In the genomic region with DNA sequence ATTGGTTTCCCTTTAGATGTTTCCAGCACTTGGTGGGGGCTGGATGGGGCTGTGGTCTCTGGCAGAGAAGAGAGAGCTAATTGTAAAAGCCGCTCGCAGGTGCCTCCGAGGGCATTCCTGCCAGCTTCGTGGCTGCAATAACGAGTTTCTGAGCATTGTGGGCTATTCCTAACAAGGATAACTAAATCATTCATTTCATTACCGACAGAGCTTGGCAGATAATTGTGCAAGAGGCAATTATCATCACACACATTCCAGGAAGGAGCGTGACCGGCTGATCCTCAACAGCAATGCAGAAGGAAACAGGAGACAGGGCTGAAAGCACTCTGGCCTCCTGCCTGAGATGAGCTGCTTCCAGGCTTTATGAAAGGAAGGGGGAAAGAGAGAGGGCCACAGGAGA, we compare ENCODE assay signal across 10 mouse cellular contexts. TPM values are rescaled to one million over a fixed set of nuclear protein-coding genes. Genes with fewer than 3 reads are reported as not detected.
DNase-seq lines count a peak whose midpoint lies in the region; ATAC-seq lines count a peak whose summit lies in the region.
"Had no signal": no experiment of that assay in that cellular context is flagged by ENCODE, and none has a peak within 500 bp of the region (broad histone marks: within the 10 kb centered on the region; RNA-seq: fewer than 3 reads in every experiment).

No protein-coding gene starts in this region.

- no peaks in the 10 kb centered on the region for H3K36me3 ChIP-seq in heart, embryonic 12.5 days
- H3K36me3 ChIP-seq in hindbrain, embryonic 16.5 days (ENCODE audit: control insufficient read depth, insufficient read depth, low read length) = no peaks in the 10 kb centered on the region

- peaks cover 11% of the 10 kb centered on the region for H3K4me1 ChIP-seq in heart, embryonic 12.5 days (replicated peaks)
- H3K4me1 ChIP-seq in hindbrain, embryonic 16.5 days (ENCODE audit: control insufficient read depth, insufficient read depth, low read depth, low read length) = peaks cover 5% of the 10 kb centered on the region

- peak; percentile 41; the same call in 1 of the 2 replicates for ATAC-seq in heart, embryonic 12.5 days (ENCODE audit: insufficient number of reproducible peaks, low FRiP score)
- ATAC-seq in hindbrain, embryonic 16.5 days = peak; percentile 48; the same call in 1 of the 2 replicates
- no peak for ATAC-seq in erythroblast, adult 5-6 weeks (replicated peaks; ENCODE audit: low FRiP score, poor library complexity, severe bottlenecking)

- H3K4me2 ChIP-seq in heart, embryonic 12.5 days = no peak overlapping the region
- H3K4me2 ChIP-seq in hindbrain, embryonic 16.5 days (ENCODE audit: low read length) = no peak overlapping the region

- 47% methylated on average over 8 of the region's 8 CpGs for WGBS in heart, embryonic 12.5 days
- WGBS in hindbrain, embryonic 16.5 days = 17% methylated on average over 8 of the region's 8 CpGs

- no peaks in the 10 kb centered on the region for H3K27me3 ChIP-seq in heart, embryonic 12.5 days (replicated peaks)
- no peaks in the 10 kb centered on the region for H3K27me3 ChIP-seq in hindbrain, embryonic 16.5 days (replicated peaks; ENCODE audit: control insufficient read depth, insufficient read depth, low read length)

- H3K27ac ChIP-seq in heart, embryonic 12.5 days (ENCODE audit: poor library complexity, severe bottlenecking) = peak overlapping the region; percentile 67
- peak overlapping the region; percentile 55; the same call in 1 of the 2 replicates for H3K27ac ChIP-seq in hindbrain, embryonic 16.5 days (ENCODE audit: low read depth, low read length)

- H3K9me3 ChIP-seq in heart, embryonic 12.5 days (replicated peaks) = no peaks in the 10 kb centered on the region
- no peaks in the 10 kb centered on the region for H3K9me3 ChIP-seq in hindbrain, embryonic 16.5 days (ENCODE audit: control insufficient read depth, low read length)

- no peak for DNase-seq in heart, postnatal 25 days (ENCODE audit: low spot score)
- DNase-seq in lung, postnatal 10 days = peak; percentile 6
- no peak for DNase-seq in lung, postnatal 25 days (ENCODE audit: low spot score)
- no peak for DNase-seq in adrenal gland, adult 8-10 months
- DNase-seq in gastrocnemius, postnatal 4 days (ENCODE audit: low spot score in 2 of 2) = no peak
- DNase-seq: spleen, adult 18-20 months had no signal

- intact Hi-C loops in heart, postnatal 25 days (cut with DNase I) = no loop called here

- no peak overlapping the region for H3K9ac ChIP-seq in heart, embryonic 12.5 days
- H3K9ac ChIP-seq in hindbrain, embryonic 16.5 days (ENCODE audit: low read depth, low read length) = no peak overlapping the region

- no peak overlapping the region for H3K4me3 ChIP-seq in heart, embryonic 12.5 days
- no peak overlapping the region for H3K4me3 ChIP-seq in hindbrain, embryonic 16.5 days (ENCODE audit: low read length)

RNA-seq across cellular contexts. Expression of gene Kcna5, which starts 24.8 kb away (rescaled TPM):
- 7.2 and 9.0 TPM in 2 replicates for polyA plus RNA-seq in heart, embryonic 12.5 days (2016; fragmentation: Nextera tagmentation; extraction: Ambion mirVana)
- 10 to 100 TPM; 13.4 to 16.7 TPM for total RNA-seq in heart, postnatal 25 days (2021)
- 3.7 and 4.3 TPM in 2 replicates for polyA plus RNA-seq in hindbrain, embryonic 16.5 days (2015; fragmentation: Nextera tagmentation; extraction: Ambion mirVana)
- not detected in 2 replicates for total RNA-seq in erythroblast, adult 5-6 weeks (2015; ENCODE audit: low replicate concordance)
- not detected in 2 replicates for total RNA-seq in erythroblast, adult 5-6 weeks (2017; ENCODE audit: low replicate concordance)
- total RNA-seq in adrenal gland, adult 8-10 months (2022) = 1 to 10 TPM; 2.4 to 4.1 (median 3.4) TPM
- 1 to 10 TPM; 4.2 to 4.7 TPM for total RNA-seq in gastrocnemius, postnatal 4 days (2021)
- total RNA-seq: monocyte, adult 5-6 weeks had no signal
